Mouse (Mus musculus) liver, embryonic 14.5 days (tissue): ENCODE data around the gene Ddc.

Experiments
- CTCF ChIP-seq: IDR thresholded peaks from 2 replicates; pipeline ENCODE4 v1.5.1; 2016; ENCODE audit warnings: antibody characterized with exemption, low read depth, control low read depth
- EP300 ChIP-seq: IDR thresholded peaks from 2 replicates; pipeline ENCODE4 v1.6.1; 2016; ENCODE audit warnings: antibody characterized with exemption, low read depth

DNA sequence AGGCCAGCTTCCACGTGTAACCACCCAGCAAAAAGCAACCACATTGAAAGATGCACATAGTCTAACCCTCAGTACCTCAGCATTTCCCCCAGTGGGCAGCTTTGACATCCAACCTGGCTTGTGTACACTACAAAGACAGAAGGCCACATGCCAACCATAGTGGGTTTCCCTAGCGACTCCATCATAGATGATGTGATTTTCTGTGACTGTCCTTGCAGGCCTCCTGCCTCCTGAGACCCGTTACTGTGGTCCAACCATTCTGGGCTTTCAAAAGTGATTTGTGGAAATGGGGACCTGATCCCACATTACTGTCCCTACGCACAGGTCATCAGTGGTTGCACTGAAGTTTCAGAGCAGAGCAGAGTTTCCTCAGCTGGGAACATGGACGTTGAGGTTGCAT lies 123.1 kb downstream of the Ddc start:
- TF ChIP-seq CTCF: no peak
- TF ChIP-seq EP300: no peak
